Mouse (Mus musculus): ENCODE measurements around the gene Hectd4. TPM values are rescaled to one million over a fixed set of nuclear protein-coding genes. Genes with fewer than 3 reads are reported as not detected.

Hectd4 gene
- polyA plus RNA-seq, 1 experiment from 2014 or later = 7.3 TPM

DNA sequence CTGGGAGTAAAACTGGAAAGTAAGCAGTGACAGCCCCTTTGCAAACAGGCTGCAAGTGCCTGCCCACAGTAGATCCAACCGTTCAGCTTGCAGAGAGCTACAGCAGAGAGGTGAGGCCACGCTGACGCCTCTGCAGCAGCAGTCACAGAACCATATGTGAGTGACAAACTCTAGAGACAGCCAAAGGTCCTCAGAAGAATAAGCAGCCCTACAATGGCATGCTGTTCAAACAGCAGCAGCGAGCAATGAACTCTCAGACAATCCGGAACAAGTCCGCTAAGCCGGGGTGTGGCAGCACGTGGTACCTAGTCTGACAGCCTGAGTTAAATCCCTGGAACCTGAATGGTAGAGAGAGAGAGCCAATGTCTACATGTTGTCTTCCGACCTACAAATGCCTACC lies 30.8 kb upstream of the Hectd4 start:
- no peak overlapping the region for H3K4me3 ChIP-seq (ENCODE audit: low read depth, low read length)
- H3K27ac ChIP-seq (ENCODE audit: low read depth, low read length) = no peak overlapping the region
- H3K9ac ChIP-seq (ENCODE audit: low read depth, low read length) = no peak overlapping the region
- ATAC-seq (replicated peaks; ENCODE audit: insufficient number of reproducible peaks, low FRiP score, low TSS enrichment) = no peak
- H3K36me3 ChIP-seq (ENCODE audit: control insufficient read depth, insufficient read depth, low read length) = no peaks in the 10 kb centered on the region
- WGBS (ENCODE audit: insufficient replicate concordance) = 62% methylated on average over 9 of the region's 9 CpGs
- peak overlapping the region; percentile 39 for H3K4me2 ChIP-seq
- H3K27me3 ChIP-seq (ENCODE audit: control insufficient read depth, insufficient read depth, low read length) = no peaks in the 10 kb centered on the region
- H3K4me1 ChIP-seq (ENCODE audit: control insufficient read depth, insufficient read depth, low read length) = peaks cover 53% of the 10 kb centered on the region
- H3K9me3 ChIP-seq (replicated peaks; ENCODE audit: control insufficient read depth, low read length) = no peaks in the 10 kb centered on the region

DNA sequence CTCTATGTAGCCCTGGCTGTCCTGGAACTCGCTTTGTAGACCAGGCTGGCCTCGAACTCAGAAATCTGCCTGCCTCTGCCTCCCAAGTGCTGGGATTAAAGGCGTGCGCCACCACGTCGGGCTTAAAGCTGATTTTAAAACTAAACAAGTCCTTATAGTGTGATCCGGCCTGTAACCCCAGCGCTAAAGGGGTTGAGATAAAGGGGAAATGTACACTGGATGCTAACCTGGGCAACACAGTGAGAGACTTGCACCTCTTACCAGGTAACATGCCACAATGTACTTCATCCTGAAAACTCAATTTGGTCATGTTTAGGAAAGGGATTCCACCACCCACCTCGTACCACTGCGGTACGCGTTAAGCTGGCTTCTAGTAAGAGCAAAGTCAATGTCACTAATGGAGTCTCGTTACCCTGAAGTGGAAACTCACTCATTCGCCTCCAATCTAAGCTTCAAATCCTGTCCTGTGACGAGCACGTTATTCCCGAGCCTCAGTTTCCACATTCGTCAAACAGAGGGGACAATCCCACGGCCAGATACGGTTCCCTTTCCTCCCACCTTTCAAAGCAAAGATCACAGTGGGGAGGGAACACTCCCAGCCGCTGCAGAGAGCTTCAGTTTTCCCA lies 29.7 kb upstream of the Hectd4 start:
- peak overlapping the region; percentile 86 for H3K4me3 ChIP-seq (ENCODE audit: low read depth, low read length)
- no peaks in the 10 kb centered on the region for H3K27me3 ChIP-seq (ENCODE audit: control insufficient read depth, insufficient read depth, low read length)
- peak overlapping the region; percentile 67 for H3K4me2 ChIP-seq
- H3K4me1 ChIP-seq (ENCODE audit: control insufficient read depth, insufficient read depth, low read length) = peaks cover 41% of the 10 kb centered on the region
- no peak for ATAC-seq (replicated peaks; ENCODE audit: insufficient number of reproducible peaks, low FRiP score, low TSS enrichment)
- no peaks in the 10 kb centered on the region for H3K36me3 ChIP-seq (ENCODE audit: control insufficient read depth, insufficient read depth, low read length)
- peak overlapping the region; percentile 90 for H3K9ac ChIP-seq (ENCODE audit: low read depth, low read length)
- H3K9me3 ChIP-seq (replicated peaks; ENCODE audit: control insufficient read depth, low read length) = no peaks in the 10 kb centered on the region
- peak overlapping the region; percentile 83 for H3K27ac ChIP-seq (ENCODE audit: low read depth, low read length)
- 26% methylated on average over 21 of the region's 21 CpGs for WGBS (ENCODE audit: insufficient replicate concordance)

DNA sequence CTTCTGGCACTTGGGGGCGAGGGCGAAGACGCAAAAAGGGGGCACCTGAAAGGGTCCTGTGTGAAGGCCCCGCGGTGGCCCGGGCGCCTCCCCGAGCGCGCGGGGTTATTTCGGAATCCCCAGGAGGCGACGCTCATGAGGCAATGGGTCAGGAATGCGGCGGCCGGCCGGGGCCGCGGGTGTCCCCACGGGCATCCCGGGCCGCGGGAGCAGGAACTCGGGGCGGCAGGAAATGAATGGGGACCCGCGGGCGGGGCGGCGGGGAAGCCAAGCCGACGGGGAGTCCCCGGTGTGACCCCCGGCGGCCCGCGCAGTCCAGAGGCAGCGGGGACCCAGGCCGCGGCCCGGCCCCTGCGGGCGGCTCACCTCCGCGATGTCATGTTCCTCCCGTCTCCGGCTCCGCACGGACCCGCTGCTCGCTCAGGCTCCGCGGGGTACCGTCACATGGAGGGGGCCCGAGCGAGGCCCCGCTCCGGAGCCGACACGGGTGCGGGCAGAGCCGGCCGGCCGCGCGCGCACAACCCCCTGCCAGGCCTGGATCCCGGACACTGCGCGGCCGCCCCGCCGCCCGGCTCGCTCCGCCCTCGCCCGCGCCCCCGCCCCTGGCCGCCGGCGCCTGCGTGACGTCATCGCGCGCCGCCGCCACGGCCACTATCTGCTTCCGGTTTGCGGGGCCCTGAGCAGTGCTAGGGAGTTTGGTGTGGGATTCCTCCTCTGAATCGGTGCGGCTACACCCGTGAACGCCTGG lies 29.0 kb upstream of the Hectd4 start, which contains the start of gene Ptpn11:
Gene Ptpn11 (minus strand): TSS at position 562 of the 748 bp plus-strand sequence.
- Histone ChIP-seq H3K36me3 (ENCODE audit: control insufficient read depth, insufficient read depth, low read length) (no peaks in the 10 kb centered on the region), H3K9ac (ENCODE audit: low read depth, low read length) (peak within 1 kb of the TSS; percentile 90), H3K9me3 (replicated peaks; ENCODE audit: control insufficient read depth, low read length) (no peaks in the 10 kb centered on the region), H3K27ac (ENCODE audit: low read depth, low read length) (peak within 1 kb of the TSS; percentile 83), H3K4me2 (peak within 1 kb of the TSS; percentile 67), H3K4me1 (ENCODE audit: control insufficient read depth, insufficient read depth, low read length) (peaks cover 35% of the 10 kb centered on the region), H3K27me3 (ENCODE audit: control insufficient read depth, insufficient read depth, low read length) (no peaks in the 10 kb centered on the region), H3K4me3 (ENCODE audit: low read depth, low read length) (peak within 1 kb of the TSS; percentile 86)
- under 1% methylated on average over 77 of the region's 98 CpGs for WGBS (ENCODE audit: insufficient replicate concordance)
- ATAC-seq (replicated peaks; ENCODE audit: insufficient number of reproducible peaks, low FRiP score, low TSS enrichment) = peak; percentile 91

DNA sequence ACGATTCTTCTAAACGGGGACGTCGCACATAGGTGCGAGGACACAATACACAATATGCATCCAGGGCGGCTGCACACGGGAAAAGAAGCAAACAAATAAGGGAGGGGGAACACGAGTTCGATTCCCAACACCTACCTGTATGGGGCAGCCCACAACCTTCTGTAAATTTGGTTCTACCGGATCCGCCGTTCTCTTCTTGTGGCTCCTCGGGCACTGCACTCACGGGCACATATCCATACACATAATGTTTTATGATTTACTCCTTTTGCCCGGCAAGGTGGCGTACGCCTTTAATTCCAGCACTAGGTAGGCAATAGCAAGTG lies 28.5 kb upstream of the Hectd4 start:
- Histone ChIP-seq H3K4me3 (ENCODE audit: low read depth, low read length) (peak overlapping the region; percentile 86), H3K36me3 (ENCODE audit: control insufficient read depth, insufficient read depth, low read length) (no peaks in the 10 kb centered on the region), H3K9ac (ENCODE audit: low read depth, low read length) (peak overlapping the region; percentile 90), H3K4me1 (ENCODE audit: control insufficient read depth, insufficient read depth, low read length) (peaks cover 29% of the 10 kb centered on the region), H3K4me2 (peak overlapping the region; percentile 67), H3K27ac (ENCODE audit: low read depth, low read length) (peak overlapping the region; percentile 83), H3K27me3 (ENCODE audit: control insufficient read depth, insufficient read depth, low read length) (no peaks in the 10 kb centered on the region), H3K9me3 (replicated peaks; ENCODE audit: control insufficient read depth, low read length) (no peaks in the 10 kb centered on the region)
- no peak for ATAC-seq (replicated peaks; ENCODE audit: insufficient number of reproducible peaks, low FRiP score, low TSS enrichment)
- 11% methylated on average over 17 of the region's 17 CpGs for WGBS (ENCODE audit: insufficient replicate concordance)

DNA sequence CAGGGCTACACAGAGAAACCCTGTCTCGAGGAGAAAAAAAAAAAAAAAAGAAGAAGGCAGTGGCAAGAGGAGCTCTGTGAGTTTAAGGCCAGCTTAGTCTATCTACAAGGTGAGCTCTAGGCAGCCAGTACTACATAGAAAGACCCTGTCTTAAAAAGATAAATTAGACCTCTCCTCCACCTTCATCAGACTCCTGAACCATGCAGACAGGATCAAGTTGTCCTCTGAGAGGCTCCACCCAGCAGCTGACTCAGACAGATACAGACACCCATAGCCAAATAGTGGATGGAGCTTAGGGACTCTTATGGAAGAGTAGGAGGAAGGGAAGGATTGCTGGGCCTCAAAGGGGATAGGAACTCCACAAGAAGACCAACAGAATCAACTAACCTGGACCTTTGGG lies 25.8 kb upstream of the Hectd4 start:
- no peaks in the 10 kb centered on the region for H3K9me3 ChIP-seq (replicated peaks; ENCODE audit: control insufficient read depth, low read length)
- WGBS (ENCODE audit: insufficient replicate concordance) = 25% methylated on average over 1 of the region's 1 CpGs
- H3K9ac ChIP-seq (ENCODE audit: low read depth, low read length) = no peak overlapping the region
- no peak for ATAC-seq (replicated peaks; ENCODE audit: insufficient number of reproducible peaks, low FRiP score, low TSS enrichment)
- peaks cover 5% of the 10 kb centered on the region for H3K4me1 ChIP-seq (ENCODE audit: control insufficient read depth, insufficient read depth, low read length)
- no peaks in the 10 kb centered on the region for H3K36me3 ChIP-seq (ENCODE audit: control insufficient read depth, insufficient read depth, low read length)
- no peaks in the 10 kb centered on the region for H3K27me3 ChIP-seq (ENCODE audit: control insufficient read depth, insufficient read depth, low read length)
- H3K27ac ChIP-seq (ENCODE audit: low read depth, low read length) = no peak overlapping the region
- H3K4me3 ChIP-seq (ENCODE audit: low read depth, low read length) = no peak overlapping the region
- H3K4me2 ChIP-seq = no peak overlapping the region

DNA sequence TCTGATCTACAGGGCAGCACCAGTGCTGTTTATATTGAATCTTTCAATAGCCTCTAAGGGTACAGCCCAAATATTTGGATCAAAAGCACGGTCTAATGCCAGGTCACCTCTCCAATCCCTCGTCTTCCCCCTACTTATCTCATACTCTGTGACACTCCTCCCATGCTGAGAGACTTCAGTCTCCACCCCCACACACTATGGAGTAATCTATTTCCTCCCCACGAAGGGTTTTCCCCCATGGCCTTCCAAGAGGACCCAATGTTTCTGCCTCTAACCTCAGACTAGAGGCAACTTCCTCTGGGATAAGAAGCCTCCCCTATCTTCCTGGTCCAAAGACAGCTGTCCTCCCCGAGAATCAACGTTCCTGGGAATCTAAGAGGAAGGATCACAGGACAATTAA lies 23.3 kb upstream of the Hectd4 start:
- H3K27me3 ChIP-seq (ENCODE audit: control insufficient read depth, insufficient read depth, low read length) = no peaks in the 10 kb centered on the region
- H3K36me3 ChIP-seq (ENCODE audit: control insufficient read depth, insufficient read depth, low read length) = no peaks in the 10 kb centered on the region
- no peak for ATAC-seq (replicated peaks; ENCODE audit: insufficient number of reproducible peaks, low FRiP score, low TSS enrichment)
- no peak overlapping the region for H3K4me3 ChIP-seq (ENCODE audit: low read depth, low read length)
- H3K4me2 ChIP-seq = no peak overlapping the region
- H3K9ac ChIP-seq (ENCODE audit: low read depth, low read length) = no peak overlapping the region
- H3K4me1 ChIP-seq (ENCODE audit: control insufficient read depth, insufficient read depth, low read length) = no peaks in the 10 kb centered on the region
- no peak overlapping the region for H3K27ac ChIP-seq (ENCODE audit: low read depth, low read length)
- WGBS (ENCODE audit: insufficient replicate concordance) = 30% methylated on average over 5 of the region's 5 CpGs
- H3K9me3 ChIP-seq (replicated peaks; ENCODE audit: control insufficient read depth, low read length) = no peaks in the 10 kb centered on the region

DNA sequence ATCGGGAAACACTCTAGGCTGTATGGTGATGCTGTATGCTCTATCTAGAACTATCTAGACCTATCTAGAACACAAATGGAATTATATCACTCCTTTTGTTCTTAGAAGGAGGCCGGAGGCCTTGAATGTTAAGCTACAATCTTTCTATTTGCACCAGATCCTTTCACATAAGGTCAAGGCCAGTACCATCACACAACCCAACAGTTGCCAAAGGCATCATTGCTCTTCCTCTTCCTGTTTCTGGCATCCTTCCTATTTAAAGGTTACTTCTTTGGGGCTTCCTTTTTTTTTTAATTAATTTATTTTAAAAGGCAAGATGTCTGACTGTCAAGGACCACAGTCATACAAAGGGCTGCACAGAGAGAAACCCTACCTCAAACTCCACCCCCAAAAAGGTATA lies 22.7 kb upstream of the Hectd4 start:
- H3K9me3 ChIP-seq (replicated peaks; ENCODE audit: control insufficient read depth, low read length) = no peaks in the 10 kb centered on the region
- H3K9ac ChIP-seq (ENCODE audit: low read depth, low read length) = no peak overlapping the region
- no peaks in the 10 kb centered on the region for H3K4me1 ChIP-seq (ENCODE audit: control insufficient read depth, insufficient read depth, low read length)
- no peaks in the 10 kb centered on the region for H3K27me3 ChIP-seq (ENCODE audit: control insufficient read depth, insufficient read depth, low read length)
- no peak overlapping the region for H3K4me3 ChIP-seq (ENCODE audit: low read depth, low read length)
- no peaks in the 10 kb centered on the region for H3K36me3 ChIP-seq (ENCODE audit: control insufficient read depth, insufficient read depth, low read length)
- H3K27ac ChIP-seq (ENCODE audit: low read depth, low read length) = no peak overlapping the region
- no peak for ATAC-seq (replicated peaks; ENCODE audit: insufficient number of reproducible peaks, low FRiP score, low TSS enrichment)
- no peak overlapping the region for H3K4me2 ChIP-seq
- WGBS (ENCODE audit: insufficient replicate concordance) = 85% methylated on average over 2 of the region's 2 CpGs

DNA sequence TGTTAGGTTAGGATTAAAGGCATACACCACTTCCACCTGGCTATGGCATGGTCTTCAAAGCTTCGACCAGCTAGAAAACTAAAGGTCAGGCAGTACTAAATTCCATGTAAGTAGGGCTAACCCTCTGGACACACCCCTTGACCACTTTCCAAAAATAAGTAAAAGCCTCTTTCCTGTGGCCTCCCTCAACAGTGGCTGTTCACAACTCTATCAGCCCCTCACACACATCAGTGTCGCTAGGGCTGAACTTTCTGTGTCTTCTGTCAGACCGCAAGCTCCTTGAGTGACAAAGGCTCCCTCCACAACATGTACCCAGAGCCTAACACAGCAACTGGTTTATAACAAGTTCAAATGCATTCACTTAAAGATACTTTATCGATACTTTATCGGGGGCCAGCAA lies 21.6 kb upstream of the Hectd4 start:
- Histone ChIP-seq H3K4me2 (no peak overlapping the region), H3K36me3 (ENCODE audit: control insufficient read depth, insufficient read depth, low read length) (no peaks in the 10 kb centered on the region), H3K9ac (ENCODE audit: low read depth, low read length) (no peak overlapping the region), H3K4me1 (ENCODE audit: control insufficient read depth, insufficient read depth, low read length) (no peaks in the 10 kb centered on the region), H3K27me3 (ENCODE audit: control insufficient read depth, insufficient read depth, low read length) (no peaks in the 10 kb centered on the region), H3K27ac (ENCODE audit: low read depth, low read length) (no peak overlapping the region), H3K4me3 (ENCODE audit: low read depth, low read length) (no peak overlapping the region), H3K9me3 (replicated peaks; ENCODE audit: control insufficient read depth, low read length) (no peaks in the 10 kb centered on the region)
- no peak for ATAC-seq (replicated peaks; ENCODE audit: insufficient number of reproducible peaks, low FRiP score, low TSS enrichment)
- WGBS (ENCODE audit: insufficient replicate concordance) = 67% methylated on average over 5 of the region's 5 CpGs

DNA sequence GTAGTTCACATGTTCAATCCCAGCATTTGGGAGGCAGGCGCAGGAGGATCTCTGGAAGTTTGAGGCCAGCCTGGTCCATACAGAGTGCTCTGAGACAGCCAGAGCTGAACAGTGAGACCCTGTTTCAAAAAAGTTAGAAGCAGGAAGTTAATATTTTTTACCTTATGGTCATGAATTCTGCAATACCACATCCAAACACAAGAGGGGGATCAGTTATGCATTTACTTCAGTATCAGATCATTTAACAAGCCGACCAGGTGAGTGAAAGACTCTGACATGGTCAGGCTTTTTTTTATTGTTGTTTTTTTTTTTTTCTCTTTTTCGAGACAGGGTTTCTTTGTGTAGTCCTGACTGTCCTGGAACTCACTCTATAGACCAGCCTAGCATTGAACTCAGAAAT lies 18.3 kb upstream of the Hectd4 start:
- Histone ChIP-seq H3K9me3 (replicated peaks; ENCODE audit: control insufficient read depth, low read length) (no peaks in the 10 kb centered on the region), H3K4me2 (no peak overlapping the region), H3K4me3 (ENCODE audit: low read depth, low read length) (no peak overlapping the region), H3K27me3 (ENCODE audit: control insufficient read depth, insufficient read depth, low read length) (no peaks in the 10 kb centered on the region), H3K9ac (ENCODE audit: low read depth, low read length) (no peak overlapping the region), H3K4me1 (ENCODE audit: control insufficient read depth, insufficient read depth, low read length) (peaks cover 13% of the 10 kb centered on the region), H3K27ac (ENCODE audit: low read depth, low read length) (no peak overlapping the region), H3K36me3 (ENCODE audit: control insufficient read depth, insufficient read depth, low read length) (peaks cover 11% of the 10 kb centered on the region)
- ATAC-seq (replicated peaks; ENCODE audit: insufficient number of reproducible peaks, low FRiP score, low TSS enrichment) = no peak
- WGBS (ENCODE audit: insufficient replicate concordance) = 50% methylated on average over 3 of the region's 3 CpGs
